Mouse (Mus musculus) urinary bladder, adult 2 months (tissue): Measurements from ENCODE around the gene Gm28048. TPM values are rescaled to one million over a fixed set of nuclear protein-coding genes. Genes with fewer than 3 reads are reported as not detected.

ENCODE experiments used
- DNase-seq: peaks from one replicate; pipeline ENCODE4 v3.0.0; 2022; ENCODE audit warnings: low spot score
- polyA plus RNA-seq: library from polyadenylated mRNA; depleted of rRNA; stranded (reverse); fragments of >200 nt; gene quantifications from 2 replicates; pipeline ENCODE4 v1.2.3, GENCODE M21; 2012

Gm28048 gene
- polyA plus RNA-seq, 1 experiment, result 7.9 TPM

- DNase-seq, result no peak
Observed at GRCm38 (mm10) chr11:22844754-22845718, 136.9 kb downstream of the Gm28048 start.

GRCm38 (mm10) chr11:22839456-22839855, 142.4 kb downstream of the Gm28048 start:
- no peak for DNase-seq

- DNase-seq, result no peak
Observed at GRCm38 (mm10) chr11:22838361-22838760, 143.5 kb downstream of the Gm28048 start.

GRCm38 (mm10) chr11:22836269-22836668, 145.6 kb downstream of the Gm28048 start:
- DNase-seq, result no peak

- no peak for DNase-seq
Observed at GRCm38 (mm10) chr11:22832600-22832999, 149.3 kb downstream of the Gm28048 start.

- no peak for DNase-seq
Observed at GRCm38 (mm10) chr11:22831916-22832315, 150.0 kb downstream of the Gm28048 start.

GRCm38 (mm10) chr11:22830684-22831083, 151.2 kb downstream of the Gm28048 start:
- DNase-seq, result no peak

GRCm38 (mm10) chr11:22830179-22830611, 151.7 kb downstream of the Gm28048 start:
- DNase-seq, result no peak

GRCm38 (mm10) chr11:22828988-22829632, 152.8 kb downstream of the Gm28048 start:
- no peak for DNase-seq

- no peak for DNase-seq
Observed at GRCm38 (mm10) chr11:22827514-22828080, 154.3 kb downstream of the Gm28048 start.

- DNase-seq, result no peak
Observed at GRCm38 (mm10) chr11:22826665-22827064, 155.2 kb downstream of the Gm28048 start.

GRCm38 (mm10) chr11:22826051-22826450, 155.8 kb downstream of the Gm28048 start:
- no peak for DNase-seq

- DNase-seq, result no peak
Observed at GRCm38 (mm10) chr11:22825548-22825947, 156.3 kb downstream of the Gm28048 start.

GRCm38 (mm10) chr11:22824049-22824705, 157.7 kb downstream of the Gm28048 start:
- no peak for DNase-seq

- no peak for DNase-seq
Observed at GRCm38 (mm10) chr11:22821243-22821642, 160.6 kb downstream of the Gm28048 start.

- DNase-seq, result no peak
Observed at GRCm38 (mm10) chr11:22818371-22818770, 163.5 kb downstream of the Gm28048 start.

- DNase-seq, result no peak
Observed at GRCm38 (mm10) chr11:22815877-22816276, 166.0 kb downstream of the Gm28048 start.

GRCm38 (mm10) chr11:22815143-22815542, 166.7 kb downstream of the Gm28048 start:
- DNase-seq, result no peak

- DNase-seq, result no peak
Observed at GRCm38 (mm10) chr11:22813921-22814704, 167.8 kb downstream of the Gm28048 start.

GRCm38 (mm10) chr11:22813427-22813826, 168.5 kb downstream of the Gm28048 start:
- DNase-seq, result no peak

- no peak for DNase-seq
Observed at GRCm38 (mm10) chr11:22811413-22811812, 170.5 kb downstream of the Gm28048 start.
